Mouse (Mus musculus): ENCODE data around the gene Zfyve1.

Zfyve1 gene

DNA sequence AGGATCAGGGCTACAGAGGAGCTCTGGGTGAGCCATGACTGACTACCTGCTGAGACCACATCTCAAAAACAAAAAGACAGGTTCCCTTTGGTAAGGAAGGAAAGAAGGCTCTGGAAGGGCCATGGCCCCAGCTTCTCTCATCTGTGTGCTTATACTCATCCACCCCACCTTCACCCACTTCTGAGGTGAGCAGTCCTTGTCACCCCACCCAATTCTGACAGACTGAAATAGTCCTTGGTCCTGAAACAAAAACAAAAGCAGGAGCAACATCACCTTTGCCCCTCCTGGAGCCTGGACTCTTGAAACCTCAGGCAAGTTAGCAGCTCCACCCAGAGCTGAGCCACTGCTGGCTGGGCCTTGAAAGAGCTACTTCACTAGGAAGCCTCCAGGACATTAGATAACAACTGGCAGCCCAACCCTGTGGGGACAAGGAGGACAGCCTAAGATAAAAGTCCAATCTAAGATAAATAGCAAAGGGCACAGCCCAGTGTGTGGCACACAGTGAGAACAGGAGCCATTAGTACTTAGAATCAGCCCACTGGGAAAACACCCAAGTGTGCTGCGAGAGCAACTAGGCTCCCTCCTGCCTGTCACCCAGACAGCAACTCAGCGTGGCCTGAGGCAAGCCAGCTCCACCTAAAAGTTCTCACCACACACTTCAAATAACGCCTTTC lies 18.0 kb downstream of the Zfyve1 start:
- no peak for DNase-seq

DNA sequence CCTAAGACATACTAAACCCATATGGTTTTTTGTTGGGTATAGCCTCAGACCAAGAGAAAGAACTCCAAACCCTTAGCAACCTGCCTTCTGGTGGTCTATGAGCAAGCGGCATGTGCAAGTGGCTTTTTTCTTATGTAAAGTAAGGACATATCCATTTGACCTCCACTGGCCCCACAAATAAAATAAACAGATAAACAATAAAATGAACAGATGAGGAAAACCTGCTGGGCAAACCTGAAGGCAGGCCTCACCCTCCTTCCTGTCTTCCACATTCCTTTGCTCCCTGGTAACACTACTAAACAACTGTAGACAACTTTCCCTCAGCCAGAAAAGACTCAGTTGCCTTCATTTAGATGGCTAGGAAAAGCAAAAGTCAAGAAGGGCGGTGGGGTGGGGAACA lies 18.7 kb downstream of the Zfyve1 start:
- DNase-seq = no peak

DNA sequence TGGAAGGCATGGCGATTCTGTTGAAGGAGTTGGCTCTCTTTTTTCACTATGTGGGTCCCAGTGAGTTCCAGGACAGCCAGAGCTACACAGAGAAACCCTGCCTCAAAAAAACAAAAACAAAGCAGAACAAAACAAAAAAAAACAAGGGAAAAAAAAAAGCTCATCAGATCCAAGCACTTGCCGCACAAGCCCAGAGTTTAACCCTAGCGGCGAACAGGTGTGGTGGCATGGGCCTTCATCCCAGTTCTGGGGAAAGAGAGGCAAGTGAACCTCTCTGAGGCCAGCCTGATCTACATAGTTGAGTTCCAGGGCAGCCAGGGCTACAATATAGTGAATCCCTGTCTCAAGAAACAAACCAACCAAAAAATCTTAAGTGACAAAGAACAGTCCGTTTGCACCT lies 19.6 kb downstream of the Zfyve1 start:
- DNase-seq = no peak

DNA sequence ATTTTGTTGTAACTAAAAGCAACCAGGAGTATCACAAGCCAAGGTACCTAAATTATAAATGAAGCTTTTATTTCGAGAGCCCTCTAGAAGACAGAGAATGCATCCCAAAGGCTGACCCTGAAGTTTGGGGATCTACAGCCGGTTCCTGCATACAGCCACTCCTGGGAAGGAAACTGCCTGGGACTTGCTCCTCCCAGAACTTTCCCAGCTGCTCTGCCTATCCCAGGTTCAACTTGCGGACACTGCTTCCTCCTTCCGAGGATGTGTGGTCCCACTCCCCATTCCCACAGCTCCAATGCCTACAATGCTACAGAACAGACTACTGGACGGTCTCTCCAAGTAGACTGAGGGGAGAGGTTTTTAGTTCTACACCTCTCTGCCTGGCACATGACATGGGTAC lies 24.3 kb downstream of the Zfyve1 start:
- DNase-seq = no peak

GRCm38 (mm10) chr12:83569866-83570265 lies 27.2 kb downstream of the Zfyve1 start:
- DNase-seq = no peak

DNA sequence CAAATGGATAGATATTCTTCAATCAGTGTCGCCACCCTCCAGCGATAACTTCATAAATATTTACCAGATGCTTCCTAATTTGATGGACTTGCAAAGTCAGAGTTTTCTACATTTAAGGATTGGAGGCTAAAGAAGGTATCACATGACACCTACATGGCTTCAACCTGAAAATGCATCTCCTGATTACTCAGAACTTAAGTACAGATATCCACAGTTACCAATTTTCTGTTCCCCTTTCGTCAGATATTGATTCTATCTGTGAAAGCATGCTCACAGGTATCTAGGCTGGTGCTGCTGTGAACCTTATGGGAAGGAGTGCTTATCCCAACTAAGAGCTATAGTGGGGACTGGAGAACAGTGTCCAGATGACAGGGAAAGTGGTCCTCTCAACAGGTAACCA lies 34.4 kb downstream of the Zfyve1 start:
- no peak for DNase-seq

- no peak for DNase-seq
Measured at GRCm38 (mm10) chr12:83560189-83560588, 36.8 kb downstream of the Zfyve1 start.

- peak; percentile 27 for DNase-seq
Measured at GRCm38 (mm10) chr12:83558496-83558895, 38.5 kb downstream of the Zfyve1 start.

DNA sequence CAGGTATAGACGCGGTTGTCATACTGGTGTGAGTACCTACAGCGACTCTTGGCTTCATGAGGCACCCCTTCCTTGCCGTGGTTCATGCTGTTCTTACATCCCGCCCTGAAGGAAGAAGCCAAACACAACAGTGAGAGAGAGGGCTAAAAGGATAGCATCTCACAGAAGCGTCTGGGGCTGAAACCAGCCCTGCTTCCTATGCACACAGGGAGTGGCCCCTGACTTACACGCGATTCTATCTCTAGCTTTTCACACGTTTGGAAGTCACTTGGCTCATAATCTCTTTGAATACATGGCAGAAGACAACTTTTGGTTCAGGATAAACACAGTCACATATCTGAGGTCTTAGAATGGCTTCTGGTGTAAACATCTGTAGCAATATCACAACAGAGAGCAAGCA lies 41.4 kb downstream of the Zfyve1 start:
- no peak for DNase-seq

- no peak for DNase-seq
Measured at GRCm38 (mm10) chr12:83553816-83554215, 43.2 kb downstream of the Zfyve1 start.

GRCm38 (mm10) chr12:83551305-83551704 lies 45.7 kb downstream of the Zfyve1 start:
- DNase-seq = no peak

- no peak for DNase-seq
Measured at GRCm38 (mm10) chr12:83544791-83545190, 52.2 kb downstream of the Zfyve1 start.

DNA sequence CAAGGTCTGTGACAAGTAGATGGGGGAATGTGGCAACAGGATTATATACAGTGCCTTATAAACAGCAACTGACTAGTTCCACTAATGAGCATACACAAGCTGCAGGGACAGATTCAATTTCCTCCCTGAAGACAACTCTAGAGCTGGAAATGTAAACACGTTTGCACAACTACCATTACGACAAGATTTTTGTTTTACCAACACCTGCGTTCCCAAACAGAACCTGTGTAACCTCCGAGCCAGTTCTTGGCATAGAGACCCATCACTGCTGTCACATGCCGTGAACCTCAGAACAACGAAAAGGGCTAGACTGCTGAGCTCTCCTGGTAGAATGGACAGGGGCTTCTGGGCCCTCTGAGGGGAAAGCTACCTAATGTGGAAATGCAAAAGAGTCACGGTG lies 53.0 kb downstream of the Zfyve1 start:
- DNase-seq = no peak

GRCm38 (mm10) chr12:83536039-83536438 lies 61.0 kb downstream of the Zfyve1 start:
- no peak for DNase-seq

DNA sequence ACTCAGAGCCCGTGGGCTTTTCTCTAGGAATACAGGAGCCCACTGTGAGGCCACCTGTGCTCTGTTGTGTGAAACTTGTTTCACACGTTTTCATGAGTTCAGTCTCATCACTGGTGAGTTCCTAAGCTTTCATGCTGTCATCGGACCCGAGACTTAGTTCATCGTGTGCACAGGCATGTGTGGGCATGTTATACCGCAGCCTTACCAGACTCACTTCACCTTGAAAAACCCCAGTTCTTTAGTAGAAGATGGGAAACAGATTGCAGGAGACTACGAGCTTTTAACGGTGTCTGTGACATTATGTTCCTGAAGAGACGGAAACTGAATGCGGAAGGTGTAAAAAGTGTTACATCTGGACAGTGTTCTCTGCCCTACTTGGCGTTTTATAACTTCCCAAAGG lies 61.6 kb downstream of the Zfyve1 start:
- no peak for DNase-seq

- no peak for DNase-seq
Measured at GRCm38 (mm10) chr12:83534190-83534589, 62.8 kb downstream of the Zfyve1 start.

GRCm38 (mm10) chr12:83532966-83533365 lies 64.1 kb downstream of the Zfyve1 start:
- DNase-seq = no peak

- no peak for DNase-seq
Measured at GRCm38 (mm10) chr12:83531992-83532391, 65.0 kb downstream of the Zfyve1 start.

GRCm38 (mm10) chr12:83528665-83529064 lies 68.4 kb downstream of the Zfyve1 start:
- no peak for DNase-seq

DNA sequence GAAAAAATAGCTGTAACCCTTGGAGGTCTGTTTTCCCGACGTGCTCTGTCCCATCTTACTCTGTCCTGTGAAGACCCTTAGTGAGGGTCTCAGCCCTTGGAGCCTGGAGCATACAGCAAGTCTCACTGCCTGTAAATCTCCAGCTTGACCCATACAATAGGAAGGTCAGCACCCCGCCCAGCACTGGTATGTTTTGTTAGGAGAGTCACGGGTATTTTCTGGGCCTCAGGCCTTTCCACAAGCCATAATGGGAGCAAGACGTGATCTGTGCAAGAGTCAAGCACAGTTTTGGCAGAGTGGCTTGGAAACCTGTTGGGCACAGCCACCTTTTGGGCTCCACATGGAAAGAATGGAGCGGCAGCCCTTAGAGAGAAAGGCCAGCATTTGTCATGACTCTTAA lies 69.2 kb downstream of the Zfyve1 start:
- DNase-seq = no peak

- DNase-seq = no peak
Measured at GRCm38 (mm10) chr12:83525822-83526544, 71.0 kb downstream of the Zfyve1 start.

DNA sequence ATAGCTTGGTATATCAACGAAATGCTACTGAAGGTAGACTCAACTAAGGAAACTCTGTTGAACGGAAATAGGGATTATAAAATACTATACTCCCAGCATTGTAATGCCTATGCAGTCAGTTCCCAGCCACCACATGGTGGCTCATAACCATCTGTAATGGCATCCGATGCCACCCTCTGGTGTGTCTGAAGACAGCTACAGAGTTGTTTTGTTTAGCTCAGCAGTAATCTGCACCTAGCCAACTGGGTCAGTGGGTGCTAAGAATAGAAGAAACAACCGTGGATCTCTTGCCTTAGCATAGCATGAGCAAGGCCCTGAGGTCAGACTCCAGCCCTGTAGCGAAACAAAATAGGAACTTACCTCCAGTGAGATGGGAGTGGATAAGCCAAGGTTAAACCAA lies 72.7 kb downstream of the Zfyve1 start:
- DNase-seq = no peak

DNA sequence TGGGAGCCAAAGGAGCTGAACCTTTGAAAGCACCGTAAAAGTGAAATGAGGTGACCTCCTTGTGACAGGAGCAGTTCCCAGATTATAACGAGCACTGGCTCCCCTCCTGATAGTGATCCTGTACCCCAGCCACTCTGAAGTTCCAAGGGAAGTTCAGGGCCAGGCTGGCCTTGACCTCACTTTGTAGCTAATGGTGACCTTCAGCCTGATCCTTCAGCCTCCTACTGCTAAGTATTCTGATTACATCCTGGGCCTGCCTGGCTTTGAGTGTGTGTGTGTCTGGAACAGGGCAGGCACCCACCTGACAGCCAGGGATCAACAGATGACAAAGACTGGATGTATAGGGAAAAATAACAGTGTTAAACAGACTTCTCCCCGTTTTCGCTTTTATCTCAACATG lies 73.1 kb downstream of the Zfyve1 start:
- no peak for DNase-seq

GRCm38 (mm10) chr12:83523056-83523455 lies 74.0 kb downstream of the Zfyve1 start:
- no peak for DNase-seq

- DNase-seq = no peak
Measured at GRCm38 (mm10) chr12:83521083-83521482, 75.9 kb downstream of the Zfyve1 start.

Data from cerebellum, adult 8-10 months (tissue).